7 mouse cellular contexts compared by ENCODE assay signal in the genomic region with DNA sequence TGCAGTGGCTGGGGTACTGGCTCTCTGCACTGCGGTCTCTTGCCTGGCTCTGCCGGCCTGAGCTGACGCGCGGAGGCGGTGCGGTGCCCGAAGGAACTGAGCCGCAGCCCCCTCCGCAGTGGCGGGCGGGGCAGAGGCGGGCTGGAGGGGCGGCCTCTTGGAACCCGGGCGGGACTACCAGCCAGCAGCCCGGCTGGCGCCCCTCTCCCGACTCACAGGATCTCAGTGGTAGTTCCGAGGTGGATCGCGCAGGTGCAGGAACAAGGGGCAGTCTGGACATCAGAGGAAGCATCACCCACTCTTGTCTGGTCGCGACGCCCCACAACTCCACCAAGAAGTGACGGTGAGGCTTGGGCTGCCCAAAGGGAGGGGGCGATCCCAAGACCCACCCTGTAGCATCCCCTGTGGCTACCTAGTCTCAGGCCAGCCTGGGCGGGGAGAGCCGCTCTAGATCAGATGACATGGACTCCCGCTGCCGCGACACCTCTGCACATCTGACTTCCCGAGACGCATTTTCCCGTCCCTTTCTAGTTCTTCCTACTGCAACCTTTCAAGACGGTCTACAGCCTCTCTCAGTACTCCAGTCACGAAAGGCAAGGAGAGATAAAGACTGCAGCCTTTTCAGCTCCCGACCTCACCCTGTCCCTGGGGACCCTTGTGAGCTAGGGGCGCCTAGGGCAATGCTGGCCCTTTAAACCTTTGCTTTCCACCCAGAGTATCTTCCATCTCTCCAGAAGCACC. TPM values are rescaled to one million over a fixed set of nuclear protein-coding genes. Genes with fewer than 3 reads are reported as not detected.
A peak's percentile ranks its signal among the peaks of the same experiment; 100 is the strongest.
DNase-seq lines count a peak whose midpoint lies in the region; ATAC-seq lines count a peak whose summit lies in the region.

No protein-coding gene starts in this region.

- H3K27me3 ChIP-seq in heart, embryonic 12.5 days (replicated peaks) = peaks cover 69% of the 10 kb centered on the region
- peaks cover 27% of the 10 kb centered on the region for H3K27me3 ChIP-seq in midbrain, embryonic 14.5 days (ENCODE audit: control insufficient read depth, insufficient read depth, low read length)

- under 1% methylated on average over 39 of the region's 39 CpGs for WGBS in heart, embryonic 12.5 days
- under 1% methylated on average over 34 of the region's 39 CpGs for WGBS in midbrain, embryonic 14.5 days

- peak overlapping the region; percentile 55 for H3K4me3 ChIP-seq in heart, embryonic 12.5 days
- peak overlapping the region; percentile 56 for H3K4me3 ChIP-seq in midbrain, embryonic 14.5 days (replicated peaks; ENCODE audit: low read depth, low read length)

- H3K4me2 ChIP-seq in heart, embryonic 12.5 days = peak overlapping the region; percentile 85
- H3K4me2 ChIP-seq in midbrain, embryonic 14.5 days (ENCODE audit: low read length) = peak overlapping the region; percentile 85

- H3K27ac ChIP-seq in heart, embryonic 12.5 days (ENCODE audit: poor library complexity, severe bottlenecking) = no peak overlapping the region
- peak overlapping the region; percentile 60; the same call in 1 of the 2 replicates for H3K27ac ChIP-seq in midbrain, embryonic 14.5 days (replicated peaks; ENCODE audit: low read depth, low read length)

- H3K4me1 ChIP-seq in heart, embryonic 12.5 days (replicated peaks) = peaks cover 22% of the 10 kb centered on the region
- H3K4me1 ChIP-seq in midbrain, embryonic 14.5 days (ENCODE audit: control insufficient read depth, insufficient read depth, low read length) = 0 out of 2 replicates have a peak, but pooled peaks cover 11% of the 10 kb centered on the region

- H3K9me3 ChIP-seq in heart, embryonic 12.5 days (replicated peaks) = no peaks in the 10 kb centered on the region
- H3K9me3 ChIP-seq in midbrain, embryonic 14.5 days (ENCODE audit: control insufficient read depth, low read length) = no peaks in the 10 kb centered on the region

- H3K9ac ChIP-seq in heart, embryonic 12.5 days = peak overlapping the region; percentile 59
- peak overlapping the region; percentile 64 for H3K9ac ChIP-seq in midbrain, embryonic 14.5 days (replicated peaks; ENCODE audit: low read length)

- H3K36me3 ChIP-seq in heart, embryonic 12.5 days = no peaks in the 10 kb centered on the region
- H3K36me3 ChIP-seq in midbrain, embryonic 14.5 days (ENCODE audit: control insufficient read depth, insufficient read depth, low read length) = no peaks in the 10 kb centered on the region

- DNase-seq in urinary bladder, postnatal 14 days (ENCODE audit: low spot score) = peak; percentile 19
- DNase-seq in urinary bladder, adult 2 months (ENCODE audit: low spot score) = no peak
- peak; percentile 78 to 84 for DNase-seq in cerebellum, postnatal 10 days
- peak; percentile 42 to 43 for DNase-seq in layer of hippocampus, postnatal 25 days (ENCODE audit: extremely low spot score in 1 of 2, low spot score in 1 of 2)
- DNase-seq in midbrain, embryonic 14.5 days = peak; percentile 77

- peak; percentile 62; the same call in 1 of the 2 replicates for ATAC-seq in heart, embryonic 12.5 days (ENCODE audit: insufficient number of reproducible peaks, low FRiP score)
- ATAC-seq in midbrain, embryonic 14.5 days (ENCODE audit: low FRiP score, low TSS enrichment) = peak; percentile 85
- no peak for ATAC-seq in erythroid progenitor cell, adult 5-6 weeks (replicated peaks; ENCODE audit: low FRiP score, poor library complexity, severe bottlenecking)

RNA-seq across cellular contexts. Expression of a gene that starts 0.8 kb away (rescaled TPM):
- 4.1 and 7.0 TPM in 2 replicates for polyA plus RNA-seq in urinary bladder, adult 2 months (2012; rRNA removed)
- polyA plus RNA-seq in heart, embryonic 12.5 days (2016; fragmentation: Nextera tagmentation; extraction: Ambion mirVana) = 0.43 and 0.53 TPM in 2 replicates
- total RNA-seq in layer of hippocampus, postnatal 25 days (2021) = 10 to 100 TPM; 22.8 to 24.2 TPM
- 12.1 and 15.8 TPM in 2 replicates for polyA plus RNA-seq in midbrain, embryonic 14.5 days (2014; fragmentation: Nextera tagmentation; extraction: Ambion mirVana)
- total RNA-seq in erythroid progenitor cell, adult 5-6 weeks (2015; ENCODE audit: low replicate concordance) = not detected in 2 replicates
- 0.77 TPM in 1 of 2 replicates, not detected in the other for total RNA-seq in erythroid progenitor cell, adult 5-6 weeks (2017; ENCODE audit: low replicate concordance)

RNA-seq across cellular contexts. Expression of a gene that starts 21.3 kb away (rescaled TPM):
- polyA plus RNA-seq in urinary bladder, adult 2 months (2012; rRNA removed) = 7.5 and 10.4 TPM in 2 replicates
- polyA plus RNA-seq in heart, embryonic 12.5 days (2016; fragmentation: Nextera tagmentation; extraction: Ambion mirVana) = 16.3 and 20.1 TPM in 2 replicates
- total RNA-seq in layer of hippocampus, postnatal 25 days (2021) = 1 to 10 TPM; 2.7 to 3.1 TPM
- 10.5 and 12.0 TPM in 2 replicates for polyA plus RNA-seq in midbrain, embryonic 14.5 days (2014; fragmentation: Nextera tagmentation; extraction: Ambion mirVana)
- total RNA-seq in erythroid progenitor cell, adult 5-6 weeks (2015; ENCODE audit: low replicate concordance) = not detected in 2 replicates
- total RNA-seq in erythroid progenitor cell, adult 5-6 weeks (2017; ENCODE audit: low replicate concordance) = 0.15 TPM in 1 of 2 replicates, not detected in the other

RNA-seq across cellular contexts. Expression of a gene that starts 21.3 kb away (rescaled TPM):
- polyA plus RNA-seq in urinary bladder, adult 2 months (2012; rRNA removed) = not detected in 2 replicates
- polyA plus RNA-seq in heart, embryonic 12.5 days (2016; fragmentation: Nextera tagmentation; extraction: Ambion mirVana) = 0.62 TPM in 1 of 2 replicates, not detected in the other
- total RNA-seq in layer of hippocampus, postnatal 25 days (2021) = not detected
- not detected in 2 replicates for polyA plus RNA-seq in midbrain, embryonic 14.5 days (2014; fragmentation: Nextera tagmentation; extraction: Ambion mirVana)
- not detected in 2 replicates for total RNA-seq in erythroid progenitor cell, adult 5-6 weeks (2015; ENCODE audit: low replicate concordance)
- not detected in 2 replicates for total RNA-seq in erythroid progenitor cell, adult 5-6 weeks (2017; ENCODE audit: low replicate concordance)

RNA-seq across cellular contexts. Expression of a gene that starts 21.4 kb away (rescaled TPM):
- polyA plus RNA-seq in urinary bladder, adult 2 months (2012; rRNA removed) = 12.4 and 16.1 TPM in 2 replicates
- polyA plus RNA-seq in heart, embryonic 12.5 days (2016; fragmentation: Nextera tagmentation; extraction: Ambion mirVana) = 31.7 and 32.4 TPM in 2 replicates
- total RNA-seq in layer of hippocampus, postnatal 25 days (2021) = 10 to 100 TPM; 14.2 to 15.7 TPM
- polyA plus RNA-seq in midbrain, embryonic 14.5 days (2014; fragmentation: Nextera tagmentation; extraction: Ambion mirVana) = 43.4 and 46.3 TPM in 2 replicates
- total RNA-seq in erythroid progenitor cell, adult 5-6 weeks (2015; ENCODE audit: low replicate concordance) = 6.7 and 6.8 TPM in 2 replicates
- 1.2 and 5.5 TPM in 2 replicates for total RNA-seq in erythroid progenitor cell, adult 5-6 weeks (2017; ENCODE audit: low replicate concordance)

RNA-seq across cellular contexts. Expression of a gene that starts 31.0 kb away (rescaled TPM):
- polyA plus RNA-seq in urinary bladder, adult 2 months (2012; rRNA removed) = 1.8 and 1.9 TPM in 2 replicates
- polyA plus RNA-seq in heart, embryonic 12.5 days (2016; fragmentation: Nextera tagmentation; extraction: Ambion mirVana) = 0.43 and 0.58 TPM in 2 replicates
- 10 to 100 TPM; 85.0 to 97.0 TPM for total RNA-seq in layer of hippocampus, postnatal 25 days (2021)
- 35.6 and 54.4 TPM in 2 replicates for polyA plus RNA-seq in midbrain, embryonic 14.5 days (2014; fragmentation: Nextera tagmentation; extraction: Ambion mirVana)
- not detected in 2 replicates for total RNA-seq in erythroid progenitor cell, adult 5-6 weeks (2015; ENCODE audit: low replicate concordance)
- not detected in 2 replicates for total RNA-seq in erythroid progenitor cell, adult 5-6 weeks (2017; ENCODE audit: low replicate concordance)
